Mouse (Mus musculus) forebrain, postnatal 0 days (tissue): Measurements from ENCODE around the gene Sel1l2. TPM values are rescaled to one million over a fixed set of nuclear protein-coding genes. Genes with fewer than 3 reads are reported as not detected.
A peak's percentile ranks its signal among the peaks of the same experiment; 100 is the strongest.

Experiments used
- ATAC-seq: fragments of 200-750 bp; cut with Nextera tagmentation; 2 replicates; pipeline ENCODE4 v1.8.0; 2017; ENCODE audit warnings: mild to moderate bottlenecking, moderate library complexity
- DNase-seq: peaks from one replicate; pipeline ENCODE4 v3.0.0-alpha.2; 2015
- H3K27ac ChIP-seq: fragments of 300-500 bp; sonication (generic); 2 replicates; pipeline ENCODE4 v1.5.1; 2014; ENCODE audit warnings: low read depth, mild to moderate bottlenecking, antibody characterized with exemption, low read length, moderate library complexity, mixed read lengths
- H3K27me3 ChIP-seq: fragments of 300-500 bp; sonication (generic); 2 replicates; pipeline ENCODE4 v1.6.1; 2014; ENCODE audit warnings: mild to moderate bottlenecking, low read length, mixed read lengths; ENCODE audit not compliant: insufficient read depth
- H3K36me3 ChIP-seq: fragments of 300-500 bp; sonication (generic); 2 replicates; pipeline ENCODE4 v1.6.1; 2014; ENCODE audit warnings: mild to moderate bottlenecking, moderate library complexity; ENCODE audit not compliant: insufficient read depth
- H3K4me1 ChIP-seq: fragments of 300-500 bp; sonication (generic); 2 replicates; pipeline ENCODE4 v1.6.1; 2014; ENCODE audit warnings: antibody characterized with exemption; ENCODE audit not compliant: insufficient read depth
- H3K4me2 ChIP-seq: fragments of 300-500 bp; sonication (generic); 2 replicates; pipeline ENCODE4 v1.6.1; 2014; ENCODE audit warnings: low read depth, mild to moderate bottlenecking, moderate library complexity
- H3K4me3 ChIP-seq: fragments of 300-500 bp; sonication (generic); 2 replicates; pipeline ENCODE4 v1.5.1; 2014; ENCODE audit warnings: low read depth, low read length, mixed read lengths
- H3K9ac ChIP-seq: fragments of 300-500 bp; sonication (generic); 2 replicates; pipeline ENCODE4 v1.6.1; 2014; ENCODE audit warnings: mild to moderate bottlenecking
- H3K9me3 ChIP-seq: fragments of 300-500 bp; sonication (generic); 2 replicates; pipeline ENCODE4 v1.6.1; 2016; ENCODE audit warnings: low read length
- CTCF ChIP-seq: sonication (generic); IDR thresholded peaks from 2 replicates; pipeline ENCODE4 v1.5.1; 2016; ENCODE audit warnings: antibody characterized with exemption, control low read depth, low read depth
- WGBS: fragments of 180-500 bp; shearing (Covaris S2); extraction: QIAGEN DNeasy Blood & Tissue Kit; methylation state at CpG from one replicate; pipeline ENCODE4 v1.1.7; 2014; 5-methylcytosine and 5-hydroxymethylcytosine counted together
- polyA plus RNA-seq: library from polyadenylated mRNA; unstranded; fragments of >200 nt; fragmentation: Nextera tagmentation; extraction: Ambion mirVana; gene quantifications from 2 replicates; pipeline ENCODE4 v1.2.1, GENCODE M21; 2015
- total RNA-seq: library from RNA; depleted of rRNA; stranded (reverse); fragments of >200 nt; gene quantifications from 2 replicates; pipeline ENCODE4 v1.2.3, GENCODE M21; 2014; rRNA removed

Sel1l2 gene
- total RNA-seq, result not detected in 2 replicates
- polyA plus RNA-seq, result not detected in 2 replicates

DNA sequence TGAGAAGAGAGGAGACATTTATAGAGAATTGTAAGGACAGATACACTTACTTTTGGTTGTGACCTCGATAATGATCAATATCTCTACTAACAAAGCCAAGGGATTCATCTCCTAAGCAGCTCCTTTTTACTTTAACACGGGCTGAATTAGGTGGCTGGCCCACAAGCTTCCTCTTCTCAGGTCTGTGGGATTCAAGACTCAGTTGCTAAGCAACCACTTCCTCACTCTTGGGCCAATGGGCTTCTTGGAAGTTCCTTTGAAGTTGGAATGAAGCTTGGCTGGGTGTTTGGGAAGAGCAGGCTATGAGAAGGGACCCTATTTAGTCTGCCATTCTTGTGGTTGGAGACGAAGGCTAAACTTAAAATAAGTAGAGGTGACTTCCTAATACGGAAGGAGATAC is at the start of gene Sel1l2:
Gene Sel1l2 (minus strand): TSS at position 182 of the 400 bp plus-strand sequence.
- WGBS, result 34% methylated on average over 4 of the region's 4 CpGs
- TF ChIP-seq CTCF, result no peak
- DNase-seq, result no peak

DNA sequence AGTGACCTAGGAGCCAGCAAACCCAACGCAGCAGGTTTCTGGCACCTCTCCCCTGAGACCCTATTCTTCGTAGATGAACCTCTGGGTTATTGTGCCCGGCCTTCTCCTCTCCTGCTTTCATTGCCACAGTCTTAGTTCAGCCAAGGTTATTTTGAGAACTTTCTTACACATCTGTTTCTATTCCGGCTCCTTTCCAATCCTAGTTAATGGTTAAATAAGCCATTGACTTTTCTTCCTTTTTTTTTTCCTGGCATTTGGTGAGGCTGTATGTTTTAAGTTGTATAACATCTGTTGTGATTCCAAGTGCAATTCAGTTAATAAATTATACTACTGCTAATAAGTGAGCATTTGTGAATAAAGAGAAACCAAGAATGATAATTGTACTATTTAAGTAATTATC is 49.6 kb upstream of the Sel1l2 start:
- H3K9me3 ChIP-seq, result no peaks in the 10 kb centered on the region
- no peak overlapping the region for H3K4me3 ChIP-seq
- H3K36me3 ChIP-seq, result no peaks in the 10 kb centered on the region
- H3K9ac ChIP-seq, result no peak overlapping the region
- no peak overlapping the region for H3K4me2 ChIP-seq
- no peaks in the 10 kb centered on the region for H3K27me3 ChIP-seq
- WGBS, result 87% methylated on average over 4 of the region's 4 CpGs
- ATAC-seq (no peak), DNase-seq (no peak)
- no peaks in the 10 kb centered on the region for H3K4me1 ChIP-seq
- TF ChIP-seq CTCF, result no peak
- no peak overlapping the region for H3K27ac ChIP-seq

More for the DNA sequence above, at the start of gene Sel1l2:
- H3K36me3 ChIP-seq, result no peaks in the 10 kb centered on the region
- no peak for ATAC-seq
- H3K4me3 ChIP-seq, result no peak within 1 kb of the TSS
- H3K27me3 ChIP-seq, result no peaks in the 10 kb centered on the region
- H3K4me2 ChIP-seq, result no peak within 1 kb of the TSS
- H3K9me3 ChIP-seq, result no peaks in the 10 kb centered on the region
- no peaks in the 10 kb centered on the region for H3K4me1 ChIP-seq
- no peak within 1 kb of the TSS for H3K27ac ChIP-seq
- H3K9ac ChIP-seq, result no peak within 1 kb of the TSS

DNA sequence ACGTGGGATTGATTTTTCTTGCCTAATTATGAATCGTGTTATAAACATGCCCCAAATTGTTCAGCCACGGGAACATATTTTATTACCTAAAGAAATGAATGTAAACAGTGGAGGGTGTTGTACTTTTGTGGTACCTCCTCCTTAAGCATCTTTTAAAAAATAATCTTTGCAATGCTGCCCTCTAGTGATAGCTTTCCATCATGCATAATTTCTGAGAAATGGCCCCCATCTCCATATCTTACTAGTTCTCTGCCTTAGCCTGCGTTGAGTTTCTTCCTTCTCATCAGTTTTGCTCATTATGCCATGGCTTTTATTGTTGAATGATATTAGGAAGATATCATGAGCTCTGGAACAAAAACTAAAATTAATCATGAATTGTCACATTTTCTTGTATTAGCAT is 37.8 kb upstream of the Sel1l2 start:
- Histone ChIP-seq H3K27ac (no peak overlapping the region), H3K4me3 (no peak overlapping the region), H3K27me3 (no peaks in the 10 kb centered on the region), H3K4me1 (no peaks in the 10 kb centered on the region), H3K4me2 (no peak overlapping the region), H3K9ac (no peak overlapping the region), H3K9me3 (no peaks in the 10 kb centered on the region), H3K36me3 (no peaks in the 10 kb centered on the region)
- peak; percentile 76 for TF ChIP-seq CTCF
- WGBS, result 13% methylated on average over 4 of the region's 4 CpGs
- DNase-seq (peak; percentile 78), ATAC-seq (peak; percentile 55)

DNA sequence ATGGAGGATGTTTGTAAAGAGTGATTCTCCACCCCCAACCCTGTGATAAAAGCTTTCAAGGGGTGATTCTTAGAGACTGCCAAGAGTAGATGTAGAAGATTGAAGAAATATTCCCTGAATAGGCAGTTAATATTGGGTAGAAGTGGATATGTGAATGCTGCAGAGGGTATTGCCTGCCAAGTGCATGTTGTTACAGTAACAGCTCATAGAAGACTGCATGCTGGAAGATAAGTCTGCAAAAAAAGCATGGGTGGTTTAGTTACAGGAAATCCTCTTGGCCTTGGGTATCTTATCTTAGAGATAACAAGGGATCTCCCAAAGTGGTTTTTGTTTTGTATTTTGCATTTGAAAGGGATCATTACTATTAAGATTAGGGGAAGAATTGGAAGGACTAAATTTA is 36.3 kb upstream of the Sel1l2 start:
- TF ChIP-seq CTCF, result no peak
- Histone ChIP-seq H3K9me3 (no peaks in the 10 kb centered on the region), H3K36me3 (no peaks in the 10 kb centered on the region; the same call in 1 of the 2 replicates), H3K4me3 (no peak overlapping the region), H3K4me1 (no peaks in the 10 kb centered on the region), H3K4me2 (no peak overlapping the region), H3K27ac (no peak overlapping the region), H3K27me3 (no peaks in the 10 kb centered on the region), H3K9ac (no peak overlapping the region)
- no peak for DNase-seq
- no peak for ATAC-seq

DNA sequence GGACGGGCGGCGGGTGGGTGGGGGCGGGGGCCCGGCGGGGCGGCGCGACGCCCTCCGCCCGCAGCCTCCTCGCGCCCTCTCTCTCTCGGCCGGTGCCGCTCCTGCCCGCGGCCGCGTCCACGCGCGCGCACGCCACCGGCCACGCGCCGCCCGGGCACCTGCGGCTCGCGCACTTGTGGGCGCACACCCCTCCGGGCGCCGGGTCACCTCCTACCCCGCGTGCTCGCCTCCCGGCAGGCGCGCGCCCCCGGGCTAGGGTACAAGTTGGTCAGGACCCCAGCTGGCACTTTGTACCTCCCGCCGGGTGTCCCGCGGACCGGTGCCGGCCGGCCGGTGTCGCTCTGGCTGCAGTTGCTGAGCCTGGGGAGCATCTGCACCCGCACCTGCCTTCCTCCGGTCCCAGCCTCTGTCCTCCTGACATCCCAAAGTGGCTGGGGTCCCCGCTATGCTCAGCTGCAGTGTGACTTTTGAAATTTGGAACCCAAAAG is 6.3 kb upstream of the Sel1l2 start:
- Histone ChIP-seq H3K27ac (peak overlapping the region; percentile 66; the same call in 1 of the 2 replicates), H3K4me2 (peak overlapping the region; percentile 89), H3K4me3 (peak overlapping the region; percentile 85), H3K9ac (peak overlapping the region; percentile 71), H3K9me3 (no peaks in the 10 kb centered on the region), H3K36me3 (no peaks in the 10 kb centered on the region), H3K4me1 (no peaks in the 10 kb centered on the region), H3K27me3 (no peaks in the 10 kb centered on the region)
- WGBS, result under 1% methylated on average over 47 of the region's 58 CpGs
- TF ChIP-seq CTCF, result no peak
- DNase-seq, result peak; percentile 50
- peak; percentile 69 for ATAC-seq

DNA sequence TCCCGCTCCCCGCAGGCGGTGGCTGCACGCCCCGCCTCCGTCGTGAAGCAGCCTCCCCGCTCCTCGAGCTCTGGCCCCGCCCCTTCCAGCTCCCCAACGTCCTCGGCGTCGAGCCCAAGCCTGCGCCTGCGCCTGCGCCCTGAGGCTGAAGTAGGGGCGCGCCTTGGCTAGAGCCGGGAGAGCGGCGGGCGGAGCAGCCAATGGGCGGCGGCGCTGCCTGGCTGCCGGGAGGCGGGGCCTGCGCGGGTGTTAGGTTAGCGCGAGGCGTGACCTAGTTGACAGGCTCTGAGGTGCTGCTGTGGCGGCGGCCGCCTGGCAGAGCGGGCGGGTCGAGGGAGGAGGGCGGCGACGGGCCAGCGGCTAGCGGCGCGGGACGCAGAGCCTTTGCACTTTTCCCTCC is 5.7 kb upstream of the Sel1l2 start, which contains the start of gene Macrod2:
Gene Macrod2 (plus strand): TSS at position 131 of the 400 bp plus-strand sequence.
- peak within 1 kb of the TSS; percentile 89 for H3K4me2 ChIP-seq
- no peaks in the 10 kb centered on the region for H3K36me3 ChIP-seq
- H3K9ac ChIP-seq, result peak within 1 kb of the TSS; percentile 71
- peak; percentile 99 for ATAC-seq
- 3% methylated on average over 47 of the region's 47 CpGs for whole genome bisulfite sequencing
- 0 out of 2 replicates have a peak, but pooled peaks have one; percentile 26 for TF ChIP-seq CTCF
- no peaks in the 10 kb centered on the region for H3K4me1 ChIP-seq
- H3K4me3 ChIP-seq, result peak within 1 kb of the TSS; percentile 85
- H3K27me3 ChIP-seq, result no peaks in the 10 kb centered on the region
- H3K27ac ChIP-seq, result peak within 1 kb of the TSS; percentile 66; the same call in 1 of the 2 replicates
- peak; percentile 99 for DNase-seq
- H3K9me3 ChIP-seq, result no peaks in the 10 kb centered on the region

DNA sequence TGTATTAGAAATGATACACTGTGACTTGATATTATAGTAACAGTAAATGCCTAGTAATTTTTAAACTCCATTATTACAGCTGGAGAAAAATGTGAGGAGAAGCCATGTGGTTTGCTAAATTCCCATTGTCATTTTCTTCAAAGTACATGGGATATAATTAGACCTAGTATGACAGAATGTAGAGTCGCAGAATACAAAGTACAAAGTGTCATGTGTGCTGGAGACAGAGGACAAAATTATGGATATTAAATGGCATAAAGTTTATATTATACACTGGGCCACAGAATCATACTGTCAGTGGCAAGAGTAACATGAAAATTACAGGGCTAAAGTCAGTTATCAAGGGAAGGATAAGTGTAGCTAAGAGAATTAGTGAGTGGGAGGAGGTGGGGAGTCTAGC is 24.7 kb downstream of the Sel1l2 start:
- Histone ChIP-seq H3K4me1 (no peaks in the 10 kb centered on the region), H3K9ac (no peak overlapping the region), H3K27me3 (no peaks in the 10 kb centered on the region), H3K27ac (no peak overlapping the region), H3K4me3 (no peak overlapping the region), H3K9me3 (no peaks in the 10 kb centered on the region), H3K36me3 (no peaks in the 10 kb centered on the region), H3K4me2 (no peak overlapping the region)
- ATAC-seq (peak; percentile 84), DNase-seq (peak; percentile 1)
- no peak for TF ChIP-seq CTCF
- 65% methylated on average over 1 of the region's 1 CpGs for WGBS
